8 mouse cellular contexts compared by ENCODE assay signal in genomic region chr7:134348825-134349224, GRCm38 (mm10). TPM values are rescaled to one million over a fixed set of nuclear protein-coding genes. Genes with fewer than 3 reads are reported as not detected.
DNase-seq lines count a peak whose midpoint lies in the region; ATAC-seq and TF ChIP-seq lines count a peak whose summit lies in the region.

No protein-coding gene starts in this region.

- 35% methylated on average over 6 of the region's 6 CpGs for WGBS in embryonic facial prominence, embryonic 12.5 days
- 28% methylated on average over 6 of the region's 6 CpGs for WGBS in heart, embryonic 16.5 days
- WGBS in lung, embryonic 14.5 days, result 32% methylated on average over 6 of the region's 6 CpGs

- H3K9ac ChIP-seq in ES-Bruce4 (ENCODE audit: low read depth, poor library complexity, severe bottlenecking), result no peak overlapping the region
- H3K9ac ChIP-seq in embryonic facial prominence, embryonic 12.5 days, result no peak overlapping the region
- no peak overlapping the region for H3K9ac ChIP-seq in heart, embryonic 16.5 days (ENCODE audit: low read length)
- no peak overlapping the region for H3K9ac ChIP-seq in lung, embryonic 14.5 days

- TF ChIP-seq EP300 in ES-Bruce4 (IDR thresholded peaks at IDR 0.05; ENCODE audit: insufficient read depth, low read depth, low read length), result no peak

- H3K4me2 ChIP-seq in embryonic facial prominence, embryonic 12.5 days (replicated peaks), result no peak overlapping the region
- H3K4me2 ChIP-seq in heart, embryonic 16.5 days (ENCODE audit: low read depth, low read length), result no peak overlapping the region
- no peak overlapping the region for H3K4me2 ChIP-seq in lung, embryonic 14.5 days

- H3K4me1 ChIP-seq in ES-Bruce4 (ENCODE audit: control insufficient read depth, insufficient read depth, low read length), result no peaks in the 10 kb centered on the region
- H3K4me1 ChIP-seq in embryonic facial prominence, embryonic 12.5 days, result no peaks in the 10 kb centered on the region
- H3K4me1 ChIP-seq in heart, embryonic 16.5 days (ENCODE audit: control insufficient read depth, insufficient read depth, low read length), result no peaks in the 10 kb centered on the region
- 0 out of 2 replicates have a peak, but pooled peaks cover 3% of the 10 kb centered on the region for H3K4me1 ChIP-seq in lung, embryonic 14.5 days (ENCODE audit: insufficient read depth)

- H3K27me3 ChIP-seq in ES-Bruce4 (ENCODE audit: control insufficient read depth, insufficient read depth, low read length, poor library complexity, severe bottlenecking), result no peaks in the 10 kb centered on the region
- no peaks in the 10 kb centered on the region for H3K27me3 ChIP-seq in embryonic facial prominence, embryonic 12.5 days
- no peaks in the 10 kb centered on the region for H3K27me3 ChIP-seq in heart, embryonic 16.5 days (ENCODE audit: control insufficient read depth, insufficient read depth, low read length)
- no peaks in the 10 kb centered on the region for H3K27me3 ChIP-seq in lung, embryonic 14.5 days (ENCODE audit: insufficient read depth, low read length)

- ATAC-seq in embryonic facial prominence, embryonic 12.5 days (ENCODE audit: insufficient number of reproducible peaks, insufficient read depth, low FRiP score, low TSS enrichment), result 0 out of 2 replicates have a peak, but pooled peaks have one; percentile 22
- 0 out of 2 replicates have a peak, but pooled peaks have one; percentile 49 for ATAC-seq in heart, embryonic 16.5 days (replicated peaks; ENCODE audit: extremely low read depth, insufficient read depth, low FRiP score)
- peak; percentile 77 for ATAC-seq in lung, embryonic 14.5 days (ENCODE audit: insufficient read depth)

- H3K36me3 ChIP-seq in ES-Bruce4 (ENCODE audit: control insufficient read depth, insufficient read depth, low read length, poor library complexity, severe bottlenecking), result no peaks in the 10 kb centered on the region
- H3K36me3 ChIP-seq in embryonic facial prominence, embryonic 12.5 days, result no peaks in the 10 kb centered on the region
- no peaks in the 10 kb centered on the region for H3K36me3 ChIP-seq in heart, embryonic 16.5 days (ENCODE audit: control insufficient read depth, insufficient read depth)
- no peaks in the 10 kb centered on the region for H3K36me3 ChIP-seq in lung, embryonic 14.5 days (ENCODE audit: insufficient read depth)

- no peaks in the 10 kb centered on the region for H3K9me3 ChIP-seq in ES-Bruce4 (replicated peaks; ENCODE audit: control insufficient read depth, insufficient read depth, low read length, poor library complexity, severe bottlenecking)
- H3K9me3 ChIP-seq in embryonic facial prominence, embryonic 12.5 days, result no peaks in the 10 kb centered on the region
- H3K9me3 ChIP-seq in heart, embryonic 16.5 days (replicated peaks; ENCODE audit: control insufficient read depth, low read length), result no peaks in the 10 kb centered on the region
- no peaks in the 10 kb centered on the region for H3K9me3 ChIP-seq in lung, embryonic 14.5 days (ENCODE audit: low read depth, low read length)

- peak; percentile 24 for DNase-seq in adrenal gland, adult 8-10 months
- DNase-seq in layer of hippocampus, adult 18-20 months (ENCODE audit: low spot score in 2 of 2), result peak; percentile 37 to 82
- DNase-seq in lung, embryonic 14.5 days, result peak; percentile 89
- DNase-seq in right cerebral cortex, postnatal 14 days, result peak; percentile 62
- no peak for DNase-seq in spleen, postnatal 4 days (ENCODE audit: low spot score in 2 of 2)

- H3K4me3 ChIP-seq in ES-Bruce4 (ENCODE audit: low read depth, low read length), result no peak overlapping the region
- H3K4me3 ChIP-seq in embryonic facial prominence, embryonic 12.5 days, result no peak overlapping the region
- no peak overlapping the region for H3K4me3 ChIP-seq in heart, embryonic 16.5 days (ENCODE audit: low read length)
- H3K4me3 ChIP-seq in lung, embryonic 14.5 days (ENCODE audit: low read depth, low read length), result no peak overlapping the region

- H3K27ac ChIP-seq in ES-Bruce4 (ENCODE audit: insufficient read depth, low read length), result no peak overlapping the region
- H3K27ac ChIP-seq in embryonic facial prominence, embryonic 12.5 days, result no peak overlapping the region
- no peak overlapping the region for H3K27ac ChIP-seq in heart, embryonic 16.5 days (ENCODE audit: low read length)
- H3K27ac ChIP-seq in lung, embryonic 14.5 days (ENCODE audit: low read depth), result no peak overlapping the region

- peak; percentile 54 for TF ChIP-seq CTCF in ES-Bruce4 (IDR thresholded peaks at IDR 0.05; ENCODE audit: low read depth, low read length)
- TF ChIP-seq CTCF in lung, embryonic 14.5 days (IDR thresholded peaks at IDR 0.05; ENCODE audit: low read depth), result peak; percentile 95

- no peak for TF ChIP-seq POLR2A in ES-Bruce4 (IDR thresholded peaks at IDR 0.05; ENCODE audit: insufficient read depth, low read length)

RNA-seq across cellular contexts. Expression of gene D7Ertd443e, which starts 36.6 kb away (rescaled TPM):
- polyA plus RNA-seq in ES-Bruce4 (2011; ENCODE audit: insufficient read depth, insufficient read length, low read depth, missing spikeins), result not detected in 2 replicates
- 10 to 100 TPM in 2 of 4 experiments, 1 to 10 TPM in 2; 7.4 to 18.0 (median 13.2) TPM for total RNA-seq in adrenal gland, adult 8-10 months (2022)
- 0.15 and 0.18 TPM in 2 replicates for polyA plus RNA-seq in embryonic facial prominence, embryonic 12.5 days (2016; fragmentation: Nextera tagmentation; extraction: Ambion mirVana)
- 0.07 and 0.24 TPM in 2 replicates for polyA plus RNA-seq in heart, embryonic 16.5 days (2015; fragmentation: Nextera tagmentation; extraction: Ambion mirVana)
- total RNA-seq in layer of hippocampus, adult 18-20 months (2021), result 1 to 10 TPM; 6.4 to 6.7 TPM
- 0.17 and 0.28 TPM in 2 replicates for polyA plus RNA-seq in lung, embryonic 14.5 days (2014; fragmentation: Nextera tagmentation; extraction: Ambion mirVana)

Comparison
In these comparisons a context has a peak if more than half of its experiments do, and no peak if none do; other contexts are left out.
1. DNase-seq: peak in adrenal gland, adult 8-10 months (single experiment), layer of hippocampus, adult 18-20 months (2 of 2), lung, embryonic 14.5 days (single experiment) and right cerebral cortex, postnatal 14 days (single experiment); none in spleen, postnatal 4 days (0 of 2).
2. ATAC-seq: peak in every context shown above with its lines; median percentile 77 in lung, embryonic 14.5 days; 49 in heart, embryonic 16.5 days; 22 in embryonic facial prominence, embryonic 12.5 days.